Mouse (Mus musculus) heart, adult 2 months (tissue): ENCODE measurements around the gene Ttc25. TPM values are rescaled to one million over a fixed set of nuclear protein-coding genes. Genes with fewer than 3 reads are reported as not detected.

ENCODE experiments used
- DNase-seq, 2 experiments: peaks; one replicate each; pipeline ENCODE4 v3.0.0; 2021
- H3K27ac ChIP-seq: fragments of 200-600 bp; 2 replicates; pipeline ENCODE4 v1.8.1; 2022
- H3K27me3 ChIP-seq: fragments of 200-500 bp; 2 replicates; pipeline ENCODE4 v1.6.1; 2012; ENCODE audit warnings: mild to moderate bottlenecking, low read length, inconsistent platforms, mixed read lengths; ENCODE audit not compliant: control insufficient read depth, insufficient read depth
- H3K36me3 ChIP-seq: fragments of 200-500 bp; 2 replicates; pipeline ENCODE4 v1.6.1; 2012; ENCODE audit warnings: low read length, inconsistent platforms; ENCODE audit not compliant: control insufficient read depth, insufficient read depth
- H3K4me1 ChIP-seq: fragments of 200-500 bp; 2 replicates; pipeline ENCODE4 v1.6.1; 2011; ENCODE audit warnings: low read length; ENCODE audit not compliant: control insufficient read depth, insufficient read depth
- H3K4me3 ChIP-seq: fragments of 200-600 bp; 2 replicates; pipeline ENCODE4 v1.8.1; 2022
- H3K79me2 ChIP-seq: fragments of 200-500 bp; replicated peaks from 2 replicates; pipeline ENCODE4 v1.6.1; 2012; ENCODE audit warnings: mild to moderate bottlenecking, inconsistent platforms, low read length, moderate library complexity, mixed read lengths; ENCODE audit not compliant: control insufficient read depth, insufficient read depth
- H3K9ac ChIP-seq: fragments of 200-500 bp; 2 replicates; pipeline ENCODE4 v1.6.1; 2012; ENCODE audit warnings: low read depth, mild to moderate bottlenecking, control low read depth, inconsistent platforms, low read length, mixed read lengths
- CTCF ChIP-seq: fragments of 200-600 bp; IDR thresholded peaks from 2 replicates; pipeline ENCODE4 v1.8.1; 2022; ENCODE audit warnings: antibody characterized with exemption, mild to moderate bottlenecking, moderate library complexity
- EP300 ChIP-seq: fragments of 200-500 bp; IDR thresholded peaks from 2 replicates; pipeline ENCODE4 v1.6.1; 2011; ENCODE audit warnings: low read depth, low read length, control low read depth; ENCODE audit not compliant: insufficient read depth
- POLR2A ChIP-seq: fragments of 200-500 bp; IDR thresholded peaks from 2 replicates; pipeline ENCODE4 v1.6.1; 2011; ENCODE audit warnings: mild to moderate bottlenecking, low read depth, low read length, control low read depth; ENCODE audit not compliant: insufficient read depth
- WGBS: fragments of 180-500 bp; shearing (Covaris S2); methylation state at CpG from one replicate; pipeline ENCODE4 v1.1.7; 2018; 5-methylcytosine and 5-hydroxymethylcytosine counted together
- intact Hi-C: fragments of 180-260 bp; cut with DNase I; formaldehyde crosslinking; loops from one replicate; pipeline ENCODE4 v1.15.1; 2025
- polyA plus RNA-seq: library from polyadenylated mRNA; depleted of rRNA; stranded (reverse); fragments of >200 nt; gene quantifications from 2 replicates; pipeline ENCODE4 v1.2.3, GENCODE M21; 2012
- total RNA-seq, 2 experiments: library from RNA; stranded (reverse); gene quantifications; 2 replicates each; pipeline ENCODE4 v1.2.3; 2021

The Ttc25 gene
- total and polyA plus RNA-seq, 3 experiments, result 0.18 to 0.37 TPM; not detected in 1

- Histone ChIP-seq H3K27me3 (no peaks in the 10 kb centered on the region), H3K4me1 (no peaks in the 10 kb centered on the region), H3K4me3 (no peak overlapping the region), H3K79me2 (no peaks in the 10 kb centered on the region), H3K27ac (no peak overlapping the region), H3K36me3 (no peaks in the 10 kb centered on the region), H3K9ac (no peak overlapping the region)
- WGBS, result 76% methylated on average over 9 of the region's 9 CpGs
- no peak for DNase-seq
- intact Hi-C loops, result no loop called here
- no peak for TF ChIP-seq POLR2A
- TF ChIP-seq EP300, result no peak
- no peak for TF ChIP-seq CTCF
Observed at GRCm38 (mm10) chr11:100516291-100516690, 29.1 kb upstream of the Ttc25 start.

- H3K4me1 ChIP-seq, result no peaks in the 10 kb centered on the region
- intact Hi-C loops, result no loop called here
- H3K36me3 ChIP-seq, result no peaks in the 10 kb centered on the region
- H3K9ac ChIP-seq, result no peak overlapping the region
- H3K4me3 ChIP-seq, result no peak overlapping the region
- H3K79me2 ChIP-seq, result no peaks in the 10 kb centered on the region
- no peak overlapping the region for H3K27ac ChIP-seq
- 74% methylated on average over 5 of the region's 5 CpGs for WGBS
- TF ChIP-seq CTCF (no peak), POLR2A (no peak), EP300 (no peak)
- no peak for DNase-seq
- H3K27me3 ChIP-seq, result no peaks in the 10 kb centered on the region
Observed at GRCm38 (mm10) chr11:100518188-100518591, 27.2 kb upstream of the Ttc25 start.

- no peak overlapping the region for H3K9ac ChIP-seq
- TF ChIP-seq POLR2A, result no peak
- no peak overlapping the region for H3K27ac ChIP-seq
- 80% methylated on average over 7 of the region's 7 CpGs for WGBS
- intact Hi-C loops, result no loop called here
- no peak overlapping the region for H3K4me3 ChIP-seq
- H3K4me1 ChIP-seq, result no peaks in the 10 kb centered on the region
- no peaks in the 10 kb centered on the region for H3K79me2 ChIP-seq
- no peak for DNase-seq
- H3K27me3 ChIP-seq, result no peaks in the 10 kb centered on the region
- H3K36me3 ChIP-seq, result no peaks in the 10 kb centered on the region
Observed at GRCm38 (mm10) chr11:100519188-100519587, 26.2 kb upstream of the Ttc25 start.

GRCm38 (mm10) chr11:100520838-100521237, 24.6 kb upstream of the Ttc25 start:
- Histone ChIP-seq H3K4me1 (peaks cover 2% of the 10 kb centered on the region), H3K27ac (no peak overlapping the region), H3K79me2 (peaks cover 1% of the 10 kb centered on the region; the same call in 1 of the 2 replicates), H3K27me3 (no peaks in the 10 kb centered on the region), H3K9ac (no peak overlapping the region), H3K4me3 (no peak overlapping the region), H3K36me3 (no peaks in the 10 kb centered on the region)
- no peak for TF ChIP-seq POLR2A
- TF ChIP-seq CTCF, result no peak
- TF ChIP-seq EP300, result no peak
- WGBS, result 89% methylated on average over 15 of the region's 15 CpGs
- DNase-seq, result no peak
- intact Hi-C loops, result no loop called here

- no peak overlapping the region for H3K9ac ChIP-seq
- no peak overlapping the region; the same call in 1 of the 2 replicates for H3K27ac ChIP-seq
- intact Hi-C loops, result no loop called here
- 66% methylated on average over 5 of the region's 5 CpGs for WGBS
- peak in 1 of 2 experiments; percentile 33 for DNase-seq
- no peaks in the 10 kb centered on the region for H3K36me3 ChIP-seq
- H3K4me1 ChIP-seq, result peaks cover 2% of the 10 kb centered on the region
- H3K4me3 ChIP-seq, result no peak overlapping the region
- H3K79me2 ChIP-seq, result peaks cover 1% of the 10 kb centered on the region; the same call in 1 of the 2 replicates
- TF ChIP-seq EP300, result no peak
- no peak for TF ChIP-seq POLR2A
- TF ChIP-seq CTCF, result no peak
- H3K27me3 ChIP-seq, result no peaks in the 10 kb centered on the region
Observed at GRCm38 (mm10) chr11:100524358-100524757, 21.0 kb upstream of the Ttc25 start.

GRCm38 (mm10) chr11:100524987-100525630, 20.3 kb upstream of the Ttc25 start:
- 49% methylated on average over 11 of the region's 11 CpGs for WGBS
- H3K9ac ChIP-seq, result no peak overlapping the region

More at GRCm38 (mm10) chr11:100524987-100525630, 20.3 kb upstream of the Ttc25 start:
- Histone ChIP-seq H3K27ac (no peak overlapping the region), H3K79me2 (peaks cover 1% of the 10 kb centered on the region; the same call in 1 of the 2 replicates), H3K27me3 (no peaks in the 10 kb centered on the region), H3K4me1 (peaks cover 2% of the 10 kb centered on the region), H3K4me3 (no peak overlapping the region), H3K36me3 (no peaks in the 10 kb centered on the region)
- intact Hi-C loops, result loop anchor here (5.0 kb wide), 1 partner anchor 97 kb away; the partner anchor contains the start of gene Dnajc7
- peak in 1 of 2 experiments; percentile 16 for DNase-seq
- no peak for TF ChIP-seq CTCF
- no peak for TF ChIP-seq POLR2A
- no peak for TF ChIP-seq EP300
